Mouse (Mus musculus) hindbrain, embryonic 13.5 days (tissue): ENCODE measurements at regions not wholly inside any gene's neighbourhood (a gene's known extent, or its start where the extent isn't known, plus 50 kb on each side); places are given as distances from the start of the nearest gene placed in this dataset.
A peak's percentile ranks its signal among the peaks of the same experiment; 100 is the strongest.

Source experiments
- ATAC-seq: fragments of 200-750 bp; cut with Nextera tagmentation; 2 replicates; pipeline ENCODE4 v1.8.0; 2017; ENCODE audit warnings: moderate TSS enrichment; ENCODE audit not compliant: low FRiP score
- H3K27ac ChIP-seq: fragments of 300-500 bp; sonication (generic); 2 replicates; pipeline ENCODE4 v1.5.1; 2015; ENCODE audit warnings: inconsistent platforms, mild to moderate bottlenecking, moderate library complexity
- H3K27me3 ChIP-seq: fragments of 300-500 bp; sonication (generic); 2 replicates; pipeline ENCODE4 v1.6.1; 2015; ENCODE audit warnings: mild to moderate bottlenecking, inconsistent platforms
- H3K36me3 ChIP-seq: fragments of 300-500 bp; sonication (generic); 2 replicates; pipeline ENCODE4 v1.6.1; 2015; ENCODE audit warnings: mild to moderate bottlenecking, inconsistent platforms
- H3K4me1 ChIP-seq: fragments of 300-500 bp; sonication (generic); replicated peaks from 2 replicates; pipeline ENCODE4 v1.6.1; 2015; ENCODE audit warnings: inconsistent platforms
- H3K4me2 ChIP-seq: fragments of 300-500 bp; sonication (generic); 2 replicates; pipeline ENCODE4 v1.6.1; 2015; ENCODE audit warnings: inconsistent platforms, mild to moderate bottlenecking, moderate library complexity
- H3K4me3 ChIP-seq: fragments of 300-500 bp; sonication (generic); 2 replicates; pipeline ENCODE4 v1.5.1; 2015; ENCODE audit warnings: mild to moderate bottlenecking, inconsistent platforms
- H3K9ac ChIP-seq: fragments of 300-500 bp; sonication (generic); 2 replicates; pipeline ENCODE4 v1.6.1; 2015; ENCODE audit warnings: mild to moderate bottlenecking, inconsistent platforms
- H3K9me3 ChIP-seq: fragments of 300-500 bp; sonication (generic); 2 replicates; pipeline ENCODE4 v1.6.1; 2016; ENCODE audit warnings: inconsistent platforms
- WGBS: fragments of 180-500 bp; shearing (Covaris S2); methylation state at CpG from one replicate; pipeline ENCODE4 v1.1.7; 2015; 5-methylcytosine and 5-hydroxymethylcytosine counted together

DNA sequence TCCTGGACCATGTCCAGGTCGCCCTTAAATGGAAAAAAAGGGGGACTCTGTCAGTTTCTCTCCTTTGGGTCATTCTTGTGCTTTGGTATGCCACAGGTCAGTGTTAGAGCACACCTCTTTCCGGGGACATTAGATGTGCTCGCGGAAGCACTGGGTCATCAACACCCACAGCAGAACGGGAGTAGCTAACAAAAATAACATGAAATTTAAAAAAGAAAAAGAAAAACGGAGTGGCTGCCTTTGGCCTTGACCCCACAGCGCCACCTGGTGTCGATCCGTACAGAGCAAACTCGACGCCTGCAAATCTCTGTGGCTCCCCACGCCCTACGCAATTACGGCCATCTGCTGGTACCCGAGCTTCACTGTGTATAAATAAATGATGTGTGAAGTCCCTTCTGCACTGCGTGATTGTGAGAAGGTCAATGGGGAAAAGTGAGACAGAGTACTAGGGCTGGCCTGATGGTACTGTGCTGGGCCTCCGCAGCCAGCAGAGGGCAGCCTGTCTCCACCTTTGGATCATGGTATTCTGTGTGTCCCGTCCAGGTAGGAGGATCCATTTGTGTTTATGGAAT lies 99.0 kb upstream of the Slc7a12 start:
- no peaks in the 10 kb centered on the region for H3K27me3 ChIP-seq
- ATAC-seq: peak; percentile 97
- peak overlapping the region; percentile 18; the same call in 1 of the 2 replicates for H3K4me3 ChIP-seq
- H3K36me3 ChIP-seq: no peaks in the 10 kb centered on the region
- H3K4me1 ChIP-seq: no peaks in the 10 kb centered on the region
- H3K9ac ChIP-seq: no peak overlapping the region
- no peaks in the 10 kb centered on the region for H3K9me3 ChIP-seq
- peak overlapping the region; percentile 48 for H3K4me2 ChIP-seq
- H3K27ac ChIP-seq: no peak overlapping the region
- WGBS: 16% methylated on average over 18 of the region's 18 CpGs

GRCm38 (mm10) chr3:14390656-14391055 lies 89.8 kb upstream of the Slc7a12 start:
- ATAC-seq: no peak
- 65% methylated on average over 1 of the region's 1 CpGs for WGBS
- H3K9ac ChIP-seq: no peak overlapping the region

GRCm38 (mm10) chr3:14398676-14399075 lies 81.8 kb upstream of the Slc7a12 start:
- Histone ChIP-seq H3K4me1 (no peaks in the 10 kb centered on the region), H3K9ac (no peak overlapping the region), H3K9me3 (no peaks in the 10 kb centered on the region), H3K36me3 (no peaks in the 10 kb centered on the region), H3K27ac (no peak overlapping the region), H3K27me3 (no peaks in the 10 kb centered on the region), H3K4me2 (no peak overlapping the region), H3K4me3 (no peak overlapping the region)
- ATAC-seq: no peak
- 88% methylated on average over 3 of the region's 3 CpGs for WGBS

More at GRCm38 (mm10) chr3:14390656-14391055, 89.8 kb upstream of the Slc7a12 start:
- no peaks in the 10 kb centered on the region for H3K36me3 ChIP-seq
- H3K27me3 ChIP-seq: no peaks in the 10 kb centered on the region
- no peaks in the 10 kb centered on the region for H3K4me1 ChIP-seq
- no peak overlapping the region for H3K27ac ChIP-seq
- H3K9me3 ChIP-seq: no peaks in the 10 kb centered on the region
- H3K4me2 ChIP-seq: no peak overlapping the region
- no peak overlapping the region for H3K4me3 ChIP-seq

DNA sequence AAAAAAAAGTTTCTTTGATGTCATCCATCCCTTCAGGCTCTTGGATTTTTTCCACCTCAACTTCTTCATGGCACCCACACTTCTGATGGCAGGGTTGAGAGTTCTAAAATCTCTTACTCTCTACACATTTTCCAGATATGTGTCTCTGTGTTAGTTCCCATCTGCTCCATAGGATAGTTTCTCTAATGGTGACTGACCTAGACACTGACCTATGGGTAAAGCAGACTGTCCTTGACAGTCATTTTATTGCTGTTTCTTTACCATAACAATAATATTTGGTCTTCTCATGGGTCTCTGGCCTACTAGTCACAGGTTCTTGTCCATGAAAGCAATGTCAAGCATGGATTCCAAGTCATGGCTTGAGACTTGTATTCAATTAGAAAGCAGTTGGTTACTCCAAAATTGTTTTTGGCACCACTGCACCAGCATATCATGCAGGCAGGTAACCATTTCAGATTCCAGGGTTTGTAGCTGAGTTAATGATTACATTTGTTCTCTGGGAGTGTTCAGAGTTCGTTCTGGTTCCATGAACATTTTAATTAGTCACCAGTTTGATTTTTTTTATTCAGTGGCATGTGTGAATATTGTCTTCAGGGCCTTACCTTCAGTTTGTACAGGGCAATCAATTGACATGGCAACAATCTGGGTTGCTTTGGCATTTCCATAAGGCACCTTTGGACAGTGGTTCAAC lies 71.9 kb upstream of the Slc7a12 start:
- H3K4me2 ChIP-seq: no peak overlapping the region
- ATAC-seq: no peak
- H3K9me3 ChIP-seq: no peaks in the 10 kb centered on the region
- 77% methylated on average over 1 of the region's 1 CpGs for WGBS
- no peak overlapping the region for H3K27ac ChIP-seq
- no peak overlapping the region for H3K4me3 ChIP-seq
- H3K9ac ChIP-seq: no peak overlapping the region
- H3K4me1 ChIP-seq: no peaks in the 10 kb centered on the region
- H3K36me3 ChIP-seq: no peaks in the 10 kb centered on the region
- H3K27me3 ChIP-seq: no peaks in the 10 kb centered on the region
